Mouse (Mus musculus) erythroid progenitor cell, adult 5-6 weeks (primary cell): ENCODE data around the gene Tceal1. TPM values are rescaled to one million over a fixed set of nuclear protein-coding genes. Genes with fewer than 3 reads are reported as not detected.
A peak's percentile ranks its signal among the peaks of the same experiment; 100 is the strongest.
"Not testable (repeated sequence)": the region's sequence is repeated elsewhere in the genome, so short reads cannot be mapped to it uniquely, and the experiment has no call there.

Source experiments
- ATAC-seq: replicated peaks from 2 replicates; pipeline ENCODE4 v1.8.0; 2016; ENCODE audit warnings: moderate number of reproducible peaks, mild to moderate bottlenecking, moderate TSS enrichment, inconsistent platforms; ENCODE audit not compliant: poor library complexity, low FRiP score, severe bottlenecking
- total RNA-seq, 2 experiments: library from RNA; stranded (forward) in 1 of 2; stranded (reverse) in 1 of 2; fragments of 150-400 nt in 1 of 2; fragments of 186-747, 209-891 nt in 1 of 2; gene quantifications; 2 replicates each; pipeline versions ENCODE4 v1.2.3 to v1.2.4; 2015 to 2017; ENCODE audit warnings: low replicate concordance in 2 of 2

Tceal1 gene
- not detected in 2 replicates for total RNA-seq (2015; ENCODE audit: low replicate concordance)
- total RNA-seq (2017; ENCODE audit: low replicate concordance): not detected in 2 replicates

- ATAC-seq: no peak
Observed at GRCm38 (mm10) chrX:136707446-136708167, at the start of gene Tceal1. TSS of gene Tceal1 (plus strand) at chrX:136707982.

- no peak for ATAC-seq
Observed at GRCm38 (mm10) chrX:136666281-136666706, 41.5 kb upstream of the Tceal1 start.

GRCm38 (mm10) chrX:136666762-136667464 lies 40.9 kb upstream of the Tceal1 start:
- ATAC-seq: not testable (repeated sequence)

- ATAC-seq: no peak
Observed at GRCm38 (mm10) chrX:136668794-136669193, 39.0 kb upstream of the Tceal1 start.

- ATAC-seq: no peak
Observed at GRCm38 (mm10) chrX:136680989-136681388, 26.8 kb upstream of the Tceal1 start.

GRCm38 (mm10) chrX:136691606-136692293 lies 16.0 kb upstream of the Tceal1 start:
- ATAC-seq: not testable (repeated sequence)

GRCm38 (mm10) chrX:136692294-136692675 lies 15.5 kb upstream of the Tceal1 start:
- no peak for ATAC-seq

GRCm38 (mm10) chrX:136693196-136693595 lies 14.6 kb upstream of the Tceal1 start:
- ATAC-seq: no peak

- no peak for ATAC-seq
Observed at GRCm38 (mm10) chrX:136708168-136708681, 443 bp downstream of the Tceal1 start.

- ATAC-seq: no peak
Observed at GRCm38 (mm10) chrX:136708782-136709181, 1.0 kb downstream of the Tceal1 start.

GRCm38 (mm10) chrX:136714742-136715474 lies 7.1 kb downstream of the Tceal1 start:
- not testable (repeated sequence) for ATAC-seq

GRCm38 (mm10) chrX:136732016-136732415 lies 24.2 kb downstream of the Tceal1 start:
- no peak for ATAC-seq

GRCm38 (mm10) chrX:136740087-136740790 lies 32.5 kb downstream of the Tceal1 start:
- no peak for ATAC-seq

- ATAC-seq: peak; percentile 95
Observed at GRCm38 (mm10) chrX:136740791-136741650, 33.2 kb downstream of the Tceal1 start.

GRCm38 (mm10) chrX:136741651-136742201 lies 33.9 kb downstream of the Tceal1 start:
- peak; percentile 77 for ATAC-seq

GRCm38 (mm10) chrX:136742241-136742640 lies 34.5 kb downstream of the Tceal1 start:
- ATAC-seq: no peak

- ATAC-seq: no peak
Observed at GRCm38 (mm10) chrX:136742661-136743103, 34.9 kb downstream of the Tceal1 start.

GRCm38 (mm10) chrX:136743459-136743858 lies 35.7 kb downstream of the Tceal1 start, which contains the start of gene Morf4l2:
TSS of gene Morf4l2 (minus strand) at chrX:136743690.
- no peak for ATAC-seq
